Mouse (Mus musculus): ENCODE data around the gene Taar7f. TPM values are rescaled to one million over a fixed set of nuclear protein-coding genes. Genes with fewer than 3 reads are reported as not detected.

Gene Taar7f
- polyA plus RNA-seq (2014; fragmentation: Nextera tagmentation; extraction: Ambion mirVana), result not detected in 2 replicates

- no peaks in the 10 kb centered on the region for H3K36me3 ChIP-seq (replicated peaks; ENCODE audit: control insufficient read depth, insufficient read depth)
- ATAC-seq (ENCODE audit: low FRiP score) (no peak), DNase-seq (ENCODE audit: low spot score) (no peak)
- H3K27me3 ChIP-seq (ENCODE audit: control insufficient read depth, insufficient read depth, low read length), result no peaks in the 10 kb centered on the region
- H3K4me3 ChIP-seq (replicated peaks; ENCODE audit: low read length), result no peak within 1 kb of the TSS
- H3K9me3 ChIP-seq (ENCODE audit: control insufficient read depth, low read length), result no peaks in the 10 kb centered on the region
- no peaks in the 10 kb centered on the region for H3K4me1 ChIP-seq (replicated peaks; ENCODE audit: control insufficient read depth, insufficient read depth, low read length)
- no peak within 1 kb of the TSS for H3K27ac ChIP-seq
- no peak within 1 kb of the TSS for H3K4me2 ChIP-seq (replicated peaks)
- no peak within 1 kb of the TSS for H3K9ac ChIP-seq
Observed at GRCm38 (mm10) chr10:24049210-24049609, at the start of gene Taar7f. Gene Taar7f, plus strand, starts transcription at chr10:24049510.

DNA sequence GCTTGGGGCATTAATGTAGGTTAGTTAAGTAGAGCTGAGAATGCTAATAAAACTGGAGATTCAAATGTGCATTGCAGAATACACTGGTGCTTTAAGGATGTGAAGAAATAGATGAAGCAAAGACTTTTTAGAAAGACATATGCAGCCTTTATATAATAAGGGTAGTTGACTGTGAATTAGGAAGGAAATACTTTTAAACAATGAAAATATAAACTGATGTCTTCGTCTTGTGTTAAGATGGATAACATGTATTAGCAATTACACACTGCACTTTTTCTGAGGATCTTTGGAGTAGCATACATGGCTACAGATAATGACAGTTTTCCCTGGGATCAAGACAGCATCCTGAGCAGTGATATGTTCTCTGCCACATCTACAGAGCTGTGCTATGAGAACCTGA lies 49.7 kb upstream of the Taar7f start, which contains the start of gene Taar7b:
Gene Taar7b (plus strand): TSS at position 301 of the 400 bp plus-strand sequence.
- Histone ChIP-seq H3K27ac (no peak within 1 kb of the TSS), H3K27me3 (ENCODE audit: control insufficient read depth, insufficient read depth, low read length) (no peaks in the 10 kb centered on the region), H3K36me3 (replicated peaks; ENCODE audit: control insufficient read depth, insufficient read depth) (no peaks in the 10 kb centered on the region), H3K4me3 (replicated peaks; ENCODE audit: low read length) (no peak within 1 kb of the TSS), H3K9ac (no peak within 1 kb of the TSS), H3K9me3 (ENCODE audit: control insufficient read depth, low read length) (no peaks in the 10 kb centered on the region), H3K4me1 (replicated peaks; ENCODE audit: control insufficient read depth, insufficient read depth, low read length) (no peaks in the 10 kb centered on the region), H3K4me2 (replicated peaks) (no peak within 1 kb of the TSS)
- 91% methylated on average over 1 of the region's 1 CpGs for WGBS
- no peak for ATAC-seq (ENCODE audit: low FRiP score)
- DNase-seq (ENCODE audit: low spot score), result no peak

DNA sequence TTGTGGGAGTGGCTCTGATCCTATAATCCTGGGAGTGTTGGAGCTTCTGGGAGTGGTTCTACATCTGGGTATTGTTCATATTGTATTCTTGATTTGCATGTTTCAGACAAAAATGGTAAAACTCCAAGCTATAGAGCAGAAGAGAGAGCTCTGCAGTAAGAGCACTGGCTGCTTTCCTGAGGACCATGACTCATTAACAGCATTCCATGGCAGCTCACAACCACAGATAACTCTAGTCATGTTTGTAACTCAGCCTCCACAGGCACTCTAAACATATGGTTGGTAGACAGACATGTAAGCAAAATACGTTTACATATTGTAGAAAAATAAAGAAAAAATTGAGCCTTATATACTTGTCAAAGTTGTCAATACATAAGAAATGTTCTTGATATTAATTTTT lies 42.9 kb upstream of the Taar7f start:
- Histone ChIP-seq H3K27me3 (ENCODE audit: control insufficient read depth, insufficient read depth, low read length) (no peaks in the 10 kb centered on the region), H3K4me3 (replicated peaks; ENCODE audit: low read length) (no peak overlapping the region), H3K4me2 (replicated peaks) (no peak overlapping the region), H3K9me3 (ENCODE audit: control insufficient read depth, low read length) (no peaks in the 10 kb centered on the region), H3K36me3 (replicated peaks; ENCODE audit: control insufficient read depth, insufficient read depth) (no peaks in the 10 kb centered on the region), H3K27ac (no peak overlapping the region), H3K4me1 (replicated peaks; ENCODE audit: control insufficient read depth, insufficient read depth, low read length) (no peaks in the 10 kb centered on the region), H3K9ac (no peak overlapping the region)
- no peak for ATAC-seq (ENCODE audit: low FRiP score)
- 85% methylated on average over 1 of the region's 1 CpGs for WGBS
- no peak for DNase-seq (ENCODE audit: low spot score)

GRCm38 (mm10) chr10:24007034-24007433 lies 42.3 kb upstream of the Taar7f start:
- H3K27ac ChIP-seq, result no peak overlapping the region
- no peak overlapping the region for H3K4me3 ChIP-seq (replicated peaks; ENCODE audit: low read length)
- no peaks in the 10 kb centered on the region for H3K9me3 ChIP-seq (ENCODE audit: control insufficient read depth, low read length)
- H3K4me2 ChIP-seq (replicated peaks), result no peak overlapping the region
- DNase-seq (ENCODE audit: low spot score) (no peak), ATAC-seq (ENCODE audit: low FRiP score) (no peak)
- H3K36me3 ChIP-seq (replicated peaks; ENCODE audit: control insufficient read depth, insufficient read depth), result no peaks in the 10 kb centered on the region
- no peaks in the 10 kb centered on the region for H3K27me3 ChIP-seq (ENCODE audit: control insufficient read depth, insufficient read depth, low read length)
- WGBS, result 58% methylated on average over 2 of the region's 2 CpGs
- H3K9ac ChIP-seq, result no peak overlapping the region
- no peaks in the 10 kb centered on the region for H3K4me1 ChIP-seq (replicated peaks; ENCODE audit: control insufficient read depth, insufficient read depth, low read length)

- ATAC-seq (ENCODE audit: low FRiP score), result no peak
Observed at GRCm38 (mm10) chr10:24008143-24008542, 41.2 kb upstream of the Taar7f start.

DNA sequence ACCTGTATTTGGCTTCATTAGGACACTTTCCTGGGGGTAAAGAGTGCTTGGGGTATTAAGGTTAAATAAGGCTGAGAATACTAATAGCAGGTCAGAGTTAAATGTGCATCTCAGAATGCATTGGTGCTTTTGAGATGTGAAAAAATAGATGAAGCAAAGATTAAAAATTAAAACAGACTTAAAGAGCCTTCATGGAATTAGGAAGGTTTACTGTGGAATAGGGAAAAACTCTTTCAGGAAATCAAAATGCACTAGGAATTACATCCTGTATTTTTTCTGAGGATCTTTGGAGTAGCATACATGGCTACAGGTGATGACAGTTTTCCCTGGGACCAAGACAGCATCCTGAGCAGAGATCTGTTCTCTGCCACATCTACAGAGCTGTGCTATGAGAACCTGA lies 22.4 kb upstream of the Taar7f start, which contains the start of gene Taar7d:
Gene Taar7d (plus strand): TSS at position 301 of the 400 bp plus-strand sequence.
- Histone ChIP-seq H3K4me2 (replicated peaks) (no peak within 1 kb of the TSS), H3K36me3 (replicated peaks; ENCODE audit: control insufficient read depth, insufficient read depth) (no peaks in the 10 kb centered on the region), H3K9ac (no peak within 1 kb of the TSS), H3K4me3 (replicated peaks; ENCODE audit: low read length) (no peak within 1 kb of the TSS), H3K4me1 (replicated peaks; ENCODE audit: control insufficient read depth, insufficient read depth, low read length) (no peaks in the 10 kb centered on the region), H3K9me3 (ENCODE audit: control insufficient read depth, low read length) (no peaks in the 10 kb centered on the region), H3K27me3 (ENCODE audit: control insufficient read depth, insufficient read depth, low read length) (no peaks in the 10 kb centered on the region), H3K27ac (no peak within 1 kb of the TSS)
- no peak for ATAC-seq (ENCODE audit: low FRiP score)
- no peak for DNase-seq (ENCODE audit: low spot score)

More at GRCm38 (mm10) chr10:24008143-24008542, 41.2 kb upstream of the Taar7f start:
- H3K9ac ChIP-seq, result no peak overlapping the region
- H3K27me3 ChIP-seq (ENCODE audit: control insufficient read depth, insufficient read depth, low read length), result no peaks in the 10 kb centered on the region
- no peaks in the 10 kb centered on the region for H3K9me3 ChIP-seq (ENCODE audit: control insufficient read depth, low read length)
- H3K36me3 ChIP-seq (replicated peaks; ENCODE audit: control insufficient read depth, insufficient read depth), result no peaks in the 10 kb centered on the region
- no peak overlapping the region for H3K27ac ChIP-seq
- DNase-seq (ENCODE audit: low spot score), result no peak
- WGBS, result 95% methylated on average over 1 of the region's 1 CpGs
- H3K4me3 ChIP-seq (replicated peaks; ENCODE audit: low read length), result no peak overlapping the region
- H3K4me1 ChIP-seq (replicated peaks; ENCODE audit: control insufficient read depth, insufficient read depth, low read length), result no peaks in the 10 kb centered on the region
- no peak overlapping the region for H3K4me2 ChIP-seq (replicated peaks)

GRCm38 (mm10) chr10:24031347-24031746 lies 18.0 kb upstream of the Taar7f start:
- Histone ChIP-seq H3K9me3 (ENCODE audit: control insufficient read depth, low read length) (no peaks in the 10 kb centered on the region), H3K27me3 (ENCODE audit: control insufficient read depth, insufficient read depth, low read length) (no peaks in the 10 kb centered on the region), H3K4me2 (replicated peaks) (no peak overlapping the region), H3K27ac (no peak overlapping the region), H3K9ac (no peak overlapping the region), H3K4me1 (replicated peaks; ENCODE audit: control insufficient read depth, insufficient read depth, low read length) (no peaks in the 10 kb centered on the region), H3K4me3 (replicated peaks; ENCODE audit: low read length) (no peak overlapping the region), H3K36me3 (replicated peaks; ENCODE audit: control insufficient read depth, insufficient read depth) (no peaks in the 10 kb centered on the region)
- ATAC-seq (ENCODE audit: low FRiP score) (no peak), DNase-seq (ENCODE audit: low spot score) (no peak)

DNA sequence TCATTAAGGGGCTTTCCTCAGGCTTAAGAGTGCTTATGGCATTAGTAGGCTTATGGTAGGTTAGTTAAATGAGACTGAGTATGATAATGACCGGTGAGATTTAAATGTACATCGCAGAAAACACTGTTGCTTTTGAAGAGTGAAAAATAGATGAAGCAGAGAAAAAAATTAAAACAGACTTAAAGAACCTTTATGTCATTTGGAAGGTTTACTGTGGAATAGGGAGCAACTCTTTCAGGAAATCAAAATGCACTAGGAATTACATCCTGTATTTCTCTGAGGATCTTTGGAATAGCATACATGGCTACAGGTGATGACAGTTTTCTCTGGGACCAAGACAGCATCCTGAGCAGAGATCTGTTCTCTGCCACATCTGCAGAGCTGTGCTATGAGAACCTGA lies 12.0 kb upstream of the Taar7f start, which contains the start of gene Taar7e:
Gene Taar7e (plus strand): TSS at position 301 of the 400 bp plus-strand sequence.
- 90% methylated on average over 2 of the region's 2 CpGs for WGBS
- no peak for DNase-seq (ENCODE audit: low spot score)

GRCm38 (mm10) chr10:24040120-24040869 lies 9.0 kb upstream of the Taar7f start:
- H3K4me1 ChIP-seq (replicated peaks; ENCODE audit: control insufficient read depth, insufficient read depth, low read length), result no peaks in the 10 kb centered on the region
- no peaks in the 10 kb centered on the region for H3K36me3 ChIP-seq (replicated peaks; ENCODE audit: control insufficient read depth, insufficient read depth)
- ATAC-seq (ENCODE audit: low FRiP score), result no peak
- H3K4me3 ChIP-seq (replicated peaks; ENCODE audit: low read length), result no peak overlapping the region
- no peak for DNase-seq (ENCODE audit: low spot score)
- no peak overlapping the region for H3K9ac ChIP-seq
- no peaks in the 10 kb centered on the region for H3K9me3 ChIP-seq (ENCODE audit: control insufficient read depth, low read length)
- WGBS, result 79% methylated on average over 2 of the region's 2 CpGs
- H3K27ac ChIP-seq, result no peak overlapping the region
- no peaks in the 10 kb centered on the region for H3K27me3 ChIP-seq (ENCODE audit: control insufficient read depth, insufficient read depth, low read length)
- H3K4me2 ChIP-seq (replicated peaks), result no peak overlapping the region

More for the DNA sequence above, 12.0 kb upstream of the Taar7f start, which contains the start of gene Taar7e:
- ATAC-seq (ENCODE audit: low FRiP score), result no peak
- Histone ChIP-seq H3K4me1 (replicated peaks; ENCODE audit: control insufficient read depth, insufficient read depth, low read length) (no peaks in the 10 kb centered on the region), H3K9ac (no peak within 1 kb of the TSS), H3K36me3 (replicated peaks; ENCODE audit: control insufficient read depth, insufficient read depth) (no peaks in the 10 kb centered on the region), H3K27me3 (ENCODE audit: control insufficient read depth, insufficient read depth, low read length) (no peaks in the 10 kb centered on the region), H3K4me3 (replicated peaks; ENCODE audit: low read length) (no peak within 1 kb of the TSS), H3K9me3 (ENCODE audit: control insufficient read depth, low read length) (no peaks in the 10 kb centered on the region), H3K4me2 (replicated peaks) (no peak within 1 kb of the TSS), H3K27ac (no peak within 1 kb of the TSS)

All from hindbrain, embryonic 14.5 days (tissue).